Mouse (Mus musculus) left cerebral cortex, adult 11 months (tissue): ENCODE measurements around the gene Zfp362.

Experiments
- DNase-seq: peaks from one replicate; pipeline ENCODE4 v3.0.0; 2022; ENCODE audit warnings: low spot score

Zfp362 gene

DNA sequence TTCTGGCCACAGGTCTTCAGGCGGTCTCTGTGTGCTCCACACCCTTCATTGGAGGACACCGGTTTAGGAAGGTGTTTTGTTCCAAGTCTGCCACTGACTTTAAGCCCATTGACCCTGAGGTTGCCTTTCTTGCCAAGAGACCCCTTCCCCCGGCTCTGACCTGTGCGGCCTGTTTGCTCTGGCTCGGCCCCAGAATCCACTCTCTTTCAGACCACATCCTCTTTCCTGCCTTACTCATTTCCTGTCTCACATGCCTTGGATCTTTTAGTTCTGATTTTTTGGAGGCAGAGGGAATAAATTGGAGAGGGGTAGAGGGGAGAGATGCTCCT is 76.2 kb downstream of the Zfp362 start:
- DNase-seq: no peak

GRCm38 (mm10) chr4:128729033-128729708 is 76.7 kb downstream of the Zfp362 start:
- DNase-seq: no peak

- DNase-seq: no peak
Observed at GRCm38 (mm10) chr4:128728431-128728851, 77.4 kb downstream of the Zfp362 start.

DNA sequence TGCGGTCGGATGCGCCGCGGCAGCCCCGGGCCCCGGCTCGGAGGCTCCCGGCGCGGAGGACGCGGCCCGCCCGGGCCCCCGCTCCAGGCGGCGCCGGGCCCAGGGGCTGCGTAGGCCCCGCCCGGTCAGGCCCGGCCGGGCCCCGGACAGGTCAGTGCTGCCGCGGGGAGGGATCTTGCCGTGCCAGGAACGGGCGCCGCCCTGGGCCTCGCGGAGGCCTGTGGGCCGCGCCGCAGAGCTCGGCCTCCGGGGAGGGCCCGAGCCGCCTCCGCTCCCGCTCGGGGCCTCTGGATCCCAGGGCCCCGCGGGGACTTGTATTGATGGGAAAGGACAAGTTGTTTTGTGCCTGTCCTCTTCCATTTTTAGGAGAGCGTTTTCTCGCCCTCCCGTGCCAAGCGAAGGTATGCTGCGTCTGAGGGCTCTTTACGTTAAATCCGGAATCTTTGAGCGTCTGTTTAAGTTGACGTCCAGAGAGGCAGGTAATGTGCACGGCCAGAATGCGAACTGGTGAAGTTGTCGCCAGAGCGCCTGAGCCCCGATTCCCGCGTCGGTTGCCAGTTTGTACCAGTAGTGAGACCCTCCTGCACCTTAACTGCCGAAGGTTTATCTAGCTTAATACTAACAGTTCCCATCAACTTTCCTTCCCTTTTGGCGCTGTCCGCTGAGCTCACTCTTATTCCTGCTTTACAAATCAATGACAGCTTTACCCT is 78.0 kb downstream of the Zfp362 start:
- no peak for DNase-seq

DNA sequence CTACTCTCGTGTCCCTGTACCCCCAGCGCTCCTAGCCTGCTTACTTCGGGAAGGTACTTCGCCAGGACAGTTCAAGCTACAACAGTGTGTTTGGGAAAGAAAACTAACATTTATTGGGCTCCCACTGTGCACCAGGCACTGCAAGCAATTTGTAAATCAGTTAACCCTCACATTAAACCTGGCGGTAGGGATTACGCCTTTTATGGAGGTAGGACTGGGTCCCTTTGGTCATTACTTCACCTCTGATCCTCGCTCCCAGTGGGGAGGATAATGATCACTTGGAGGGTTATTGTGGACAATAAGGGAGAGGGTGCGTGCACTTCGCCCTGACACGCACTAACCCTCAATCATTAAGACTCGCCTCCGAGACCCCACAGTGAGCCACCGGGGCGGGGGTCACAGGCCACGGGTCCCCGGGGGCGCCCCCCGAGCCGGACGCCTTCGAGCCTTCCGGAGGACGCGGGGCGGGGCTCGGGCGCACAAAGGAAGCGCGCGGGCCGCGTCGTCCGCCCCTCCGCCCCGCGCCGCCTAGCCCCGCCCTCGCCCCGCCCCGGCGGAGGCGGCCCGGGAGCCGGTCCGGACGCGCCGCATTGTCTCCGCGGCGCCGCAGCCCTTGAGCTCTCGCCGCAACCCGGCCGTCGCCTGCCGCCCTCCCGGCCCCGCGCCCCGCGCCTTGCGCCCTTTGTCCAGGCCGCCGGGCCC is 78.7 kb downstream of the Zfp362 start:
- peak; percentile 66 for DNase-seq

GRCm38 (mm10) chr4:128724059-128724458 is 81.8 kb downstream of the Zfp362 start:
- no peak for DNase-seq

- no peak for DNase-seq
Observed at GRCm38 (mm10) chr4:128723431-128723830, 82.4 kb downstream of the Zfp362 start.
